Mouse (Mus musculus) heart, postnatal 0 days (tissue): ENCODE data around the gene Stard13. TPM values are rescaled to one million over a fixed set of nuclear protein-coding genes. Genes with fewer than 3 reads are reported as not detected.

ENCODE experiments used
- ATAC-seq: fragments of 200-750 bp; cut with Nextera tagmentation; 2 replicates; pipeline ENCODE4 v1.8.0; 2017; ENCODE audit warnings: low read depth, moderate number of reproducible peaks, moderate library complexity; ENCODE audit not compliant: insufficient read depth
- DNase-seq: peaks from one replicate; pipeline ENCODE4 v3.0.0-alpha.2; 2016; ENCODE audit warnings: low spot score
- H3K27ac ChIP-seq: fragments of 300-500 bp; sonication (generic); 2 replicates; pipeline ENCODE4 v1.5.1; 2014; ENCODE audit warnings: low read depth, mild to moderate bottlenecking
- H3K27me3 ChIP-seq: fragments of 300-500 bp; sonication (generic); 2 replicates; pipeline ENCODE4 v1.6.1; 2014; ENCODE audit warnings: low read length, mixed read lengths; ENCODE audit not compliant: control insufficient read depth, insufficient read depth
- H3K36me3 ChIP-seq: fragments of 300-500 bp; sonication (generic); replicated peaks from 2 replicates; pipeline ENCODE4 v1.6.1; 2014; ENCODE audit warnings: low read length, mixed read lengths; ENCODE audit not compliant: control insufficient read depth, insufficient read depth
- H3K4me1 ChIP-seq: fragments of 300-500 bp; sonication (generic); 2 replicates; pipeline ENCODE4 v1.6.1; 2014; ENCODE audit warnings: antibody characterized with exemption; ENCODE audit not compliant: control insufficient read depth, insufficient read depth
- H3K4me2 ChIP-seq: fragments of 300-500 bp; sonication (generic); 2 replicates; pipeline ENCODE4 v1.6.1; 2014; ENCODE audit warnings: low read depth, mild to moderate bottlenecking, low read length, moderate library complexity
- H3K4me3 ChIP-seq: fragments of 300-500 bp; sonication (generic); 2 replicates; pipeline ENCODE4 v1.5.1; 2014; ENCODE audit warnings: low read depth, low read length
- H3K9ac ChIP-seq: fragments of 300-500 bp; sonication (generic); replicated peaks from 2 replicates; pipeline ENCODE4 v1.6.1; 2014; ENCODE audit warnings: low read depth, low read length, mixed read lengths
- H3K9me3 ChIP-seq: fragments of 300-500 bp; sonication (generic); replicated peaks from 2 replicates; pipeline ENCODE4 v1.6.1; 2016; ENCODE audit warnings: low read length; ENCODE audit not compliant: control insufficient read depth
- CTCF ChIP-seq: IDR thresholded peaks from 2 replicates; pipeline ENCODE4 v1.5.1; 2016; ENCODE audit warnings: antibody characterized with exemption, control low read depth, low read depth
- EP300 ChIP-seq: IDR thresholded peaks from 2 replicates; pipeline ENCODE4 v1.6.1; 2016; ENCODE audit warnings: antibody characterized with exemption, low read depth
- WGBS: fragments of 180-500 bp; shearing (Covaris S2); extraction: QIAGEN DNeasy Blood & Tissue Kit; methylation state at CpG from one replicate; pipeline ENCODE4 v1.1.7; 2014; 5-methylcytosine and 5-hydroxymethylcytosine counted together
- polyA plus RNA-seq: library from polyadenylated mRNA; unstranded; fragments of >200 nt; fragmentation: Nextera tagmentation; extraction: Ambion mirVana; gene quantifications from 2 replicates; pipeline ENCODE4 v1.2.1, GENCODE M21; 2015
- total RNA-seq: library from RNA; depleted of rRNA; stranded (reverse); fragments of >200 nt; gene quantifications from 2 replicates; pipeline ENCODE4 v1.2.3, GENCODE M21; 2014; ENCODE audit warnings: low replicate concordance

Gene Stard13
- total and polyA plus RNA-seq, 2 experiments from 2014 or later: 3.3 to 10.6 TPM

DNA sequence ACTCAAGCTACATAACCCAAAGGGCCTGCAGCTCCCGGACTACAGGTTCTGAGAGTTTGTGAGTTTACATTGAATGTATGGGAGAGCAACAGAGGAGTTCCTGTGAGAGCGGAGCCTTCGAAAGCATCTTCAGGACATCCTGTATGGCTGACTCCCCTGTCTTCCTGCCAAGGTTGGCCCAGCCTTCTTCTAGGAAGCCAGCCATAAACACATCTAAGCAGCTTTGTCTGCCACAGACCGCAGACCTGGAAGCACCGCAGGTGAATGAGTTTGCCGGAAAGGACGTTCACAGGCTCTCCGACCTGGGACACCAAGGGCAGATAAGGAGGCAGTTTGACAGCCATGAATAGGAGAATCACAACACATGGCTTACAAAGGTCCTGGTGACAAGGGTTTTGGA is 52.3 kb downstream of the Stard13 start:
- Histone ChIP-seq H3K9ac (no peak overlapping the region), H3K9me3 (no peaks in the 10 kb centered on the region), H3K27me3 (no peaks in the 10 kb centered on the region), H3K4me3 (no peak overlapping the region), H3K27ac (no peak overlapping the region), H3K36me3 (no peaks in the 10 kb centered on the region), H3K4me2 (no peak overlapping the region), H3K4me1 (peaks cover 6% of the 10 kb centered on the region; the same call in 1 of the 2 replicates)
- TF ChIP-seq CTCF (no peak), EP300 (no peak)
- DNase-seq (no peak), ATAC-seq (no peak)
- 79% methylated on average over 8 of the region's 8 CpGs for WGBS

DNA sequence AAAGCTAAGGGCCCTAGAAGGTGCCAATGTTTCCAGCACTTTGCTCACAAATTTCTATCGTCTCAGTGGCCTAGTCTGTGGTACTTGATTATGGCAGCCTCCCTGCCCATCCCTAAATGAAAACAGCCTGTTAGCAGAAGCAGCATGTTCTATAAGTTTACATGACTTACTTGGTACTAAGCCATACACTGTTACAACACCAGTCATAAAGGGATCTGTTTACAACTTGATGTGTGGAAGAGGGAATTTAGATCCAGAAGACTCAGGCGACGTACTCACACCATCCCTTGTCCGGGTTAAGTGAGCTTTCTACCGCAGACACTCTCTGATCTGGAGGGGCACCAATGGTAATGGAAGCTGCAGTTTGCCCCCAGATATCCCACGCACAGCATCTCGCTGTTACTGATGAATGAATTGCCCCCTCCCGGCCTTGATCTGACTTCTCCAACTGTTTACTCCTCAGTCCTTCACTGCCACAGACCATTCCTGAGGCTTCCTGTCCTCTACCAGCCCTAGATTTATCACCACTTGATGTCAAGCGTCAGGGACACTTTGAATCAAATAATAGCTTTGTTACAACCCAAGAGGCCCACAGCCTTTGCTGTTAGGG is 53.4 kb downstream of the Stard13 start:
- ATAC-seq: no peak
- no peaks in the 10 kb centered on the region for H3K27me3 ChIP-seq
- no peak for DNase-seq
- WGBS: 73% methylated on average over 9 of the region's 9 CpGs
- H3K4me3 ChIP-seq: no peak overlapping the region
- no peaks in the 10 kb centered on the region for H3K36me3 ChIP-seq
- TF ChIP-seq CTCF: no peak
- peaks cover 16% of the 10 kb centered on the region for H3K4me1 ChIP-seq
- H3K4me2 ChIP-seq: no peak overlapping the region
- H3K9me3 ChIP-seq: no peaks in the 10 kb centered on the region
- no peak overlapping the region for H3K9ac ChIP-seq
- no peak overlapping the region for H3K27ac ChIP-seq

DNA sequence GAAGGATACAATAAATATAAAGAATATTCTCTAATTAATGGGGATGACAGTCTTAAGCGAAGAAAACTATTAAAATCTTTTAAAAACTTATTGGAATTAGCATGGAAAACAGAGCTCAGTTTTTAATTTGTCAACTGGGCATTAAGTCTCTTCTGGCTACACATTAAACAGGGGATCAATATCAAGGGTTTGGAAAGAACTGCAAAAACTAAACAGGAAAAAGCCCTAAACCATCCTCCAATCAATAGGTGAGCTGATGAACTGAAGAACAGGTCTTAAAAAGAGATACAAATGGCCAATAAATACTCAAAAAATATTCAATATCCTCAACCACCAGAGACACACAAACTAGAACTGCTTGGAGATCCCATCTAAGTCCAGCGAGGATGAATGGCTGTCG is 56.5 kb downstream of the Stard13 start:
- Histone ChIP-seq H3K36me3 (no peaks in the 10 kb centered on the region), H3K27me3 (no peaks in the 10 kb centered on the region), H3K9me3 (no peaks in the 10 kb centered on the region), H3K4me2 (no peak overlapping the region), H3K27ac (no peak overlapping the region), H3K4me3 (no peak overlapping the region), H3K9ac (no peak overlapping the region), H3K4me1 (peaks cover 27% of the 10 kb centered on the region)
- DNase-seq (no peak), ATAC-seq (no peak)
- WGBS: 88% methylated on average over 3 of the region's 3 CpGs
- TF ChIP-seq EP300 (no peak), CTCF (no peak)

DNA sequence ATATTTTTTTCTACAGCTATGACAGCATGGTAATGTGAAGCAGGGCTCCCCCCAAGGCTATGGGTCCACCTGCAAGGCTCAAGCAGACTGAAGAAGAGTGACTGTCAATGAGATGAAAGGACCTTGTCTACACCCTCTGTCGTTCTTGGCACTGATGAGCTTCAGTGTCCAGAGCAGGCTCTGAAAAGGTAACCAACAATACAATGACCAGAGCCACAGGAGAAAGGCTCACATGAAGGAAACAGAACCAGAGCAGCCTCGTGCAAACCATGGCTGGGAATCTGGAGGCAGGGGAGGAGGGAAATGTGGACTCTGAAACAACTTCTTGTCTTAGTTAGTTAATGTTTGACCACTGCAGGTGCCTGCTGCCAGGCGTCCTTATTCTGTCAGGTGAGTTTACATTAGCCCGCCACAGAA is 57.7 kb downstream of the Stard13 start:
- Histone ChIP-seq H3K36me3 (no peaks in the 10 kb centered on the region), H3K4me3 (no peak overlapping the region), H3K9ac (no peak overlapping the region), H3K4me1 (peaks cover 27% of the 10 kb centered on the region), H3K27me3 (no peaks in the 10 kb centered on the region), H3K27ac (0 out of 2 replicates have a peak overlapping the region, but pooled peaks have one; percentile 58), H3K9me3 (no peaks in the 10 kb centered on the region), H3K4me2 (no peak overlapping the region)
- 68% methylated on average over 4 of the region's 4 CpGs for WGBS
- TF ChIP-seq EP300 (no peak), CTCF (no peak)
- no peak for DNase-seq
- no peak for ATAC-seq

DNA sequence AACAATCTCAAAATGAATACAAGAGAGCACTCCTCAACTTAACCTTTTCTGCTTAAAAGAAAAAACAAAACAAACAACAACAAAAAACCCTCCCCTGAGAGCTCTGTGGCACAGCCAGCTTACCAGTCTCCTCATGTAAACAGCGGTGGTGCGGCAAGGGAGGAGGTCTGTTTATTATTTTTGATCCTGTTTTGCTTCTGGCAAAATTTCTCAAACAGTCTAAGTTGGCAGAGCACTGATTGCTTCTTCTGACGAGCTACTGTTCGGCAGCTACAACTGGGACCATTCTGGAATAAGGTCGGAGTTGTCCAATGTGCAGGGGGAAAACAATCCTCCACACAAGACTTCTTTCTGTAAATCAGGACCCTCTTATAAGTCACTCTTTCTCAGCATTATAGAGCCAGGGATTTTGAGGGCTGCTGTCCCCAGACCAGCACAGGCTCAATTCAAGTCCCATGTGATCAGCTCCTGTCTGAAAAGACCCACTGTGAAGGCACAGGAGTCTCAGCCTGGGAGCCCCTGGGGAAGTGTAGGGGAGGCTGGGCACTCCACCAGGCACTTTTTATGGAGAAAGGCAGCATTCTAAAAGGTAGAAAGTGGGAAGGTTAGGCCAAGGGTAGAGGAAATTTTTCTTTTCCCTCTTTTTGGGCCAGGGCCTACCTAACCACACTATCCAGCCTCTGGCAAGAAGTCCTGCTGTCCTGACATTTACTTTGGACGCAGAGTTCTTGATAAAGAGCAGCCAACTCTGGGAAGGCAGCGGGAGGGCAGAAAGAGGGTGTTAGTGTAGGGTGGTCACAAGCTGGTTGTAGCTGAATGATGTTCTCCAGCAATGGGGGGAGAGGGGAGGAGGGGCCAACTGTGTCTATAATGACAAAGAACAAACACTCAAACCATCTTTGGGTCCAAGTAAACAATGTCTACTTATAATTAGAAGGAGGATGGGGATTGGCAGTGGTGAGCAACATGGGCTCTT is 58.9 kb downstream of the Stard13 start:
- DNase-seq (peak; percentile 48), ATAC-seq (0 out of 2 replicates have a peak, but pooled peaks have one; percentile 53)
- 47% methylated on average over 7 of the region's 7 CpGs for WGBS
- H3K4me2 ChIP-seq: no peak overlapping the region
- H3K4me1 ChIP-seq: peaks cover 25% of the 10 kb centered on the region
- H3K36me3 ChIP-seq: no peaks in the 10 kb centered on the region
- no peaks in the 10 kb centered on the region for H3K9me3 ChIP-seq
- H3K27ac ChIP-seq: peak overlapping the region; percentile 58
- H3K27me3 ChIP-seq: no peaks in the 10 kb centered on the region
- no peak for TF ChIP-seq EP300
- no peak for TF ChIP-seq CTCF
- no peak overlapping the region for H3K4me3 ChIP-seq
- H3K9ac ChIP-seq: no peak overlapping the region
